Mouse (Mus musculus): ENCODE measurements around the gene Pnkp. TPM values are rescaled to one million over a fixed set of nuclear protein-coding genes. Genes with fewer than 3 reads are reported as not detected.

Pnkp gene
- polyA plus RNA-seq, 1 experiment from 2014 or later: 43.1 TPM

MicroRNA genes within 50 kb of the gene (microRNA counts, 519-probe panel; counts per million panel counts)
- 684 counts per million, percentile 72 among the panel's probes with 10 or more counts for microRNA mmu-miR-707

Small RNAs within 50 kb of the gene (microRNA-seq; reads per million reads assigned to microRNA genes)
- not detected for gene Mir707

Other genes starting within 250 kb of the Pnkp start
- 0.63 and 1.8 TPM in 2 replicates for gene Myh14, start 186.3 kb upstream of the Pnkp start, polyA plus RNA-seq (2016; fragmentation: Nextera tagmentation; extraction: Ambion mirVana)
- not detected in 2 replicates for gene Izumo2, start 148.4 kb upstream of the Pnkp start, polyA plus RNA-seq (2016; fragmentation: Nextera tagmentation; extraction: Ambion mirVana)
- gene Vrk3, start 108.7 kb upstream of the Pnkp start, polyA plus RNA-seq (2016; fragmentation: Nextera tagmentation; extraction: Ambion mirVana): 37.7 and 38.1 TPM in 2 replicates
- gene Zfp473, start 106.1 kb upstream of the Pnkp start, polyA plus RNA-seq (2016; fragmentation: Nextera tagmentation; extraction: Ambion mirVana): 2.6 and 3.1 TPM in 2 replicates
- gene Nup62, start 41.1 kb upstream of the Pnkp start, polyA plus RNA-seq (2016; fragmentation: Nextera tagmentation; extraction: Ambion mirVana): 174 and 181 TPM in 2 replicates
- gene Il4i1, start 40.8 kb upstream of the Pnkp start, polyA plus RNA-seq (2016; fragmentation: Nextera tagmentation; extraction: Ambion mirVana): 0.89 and 0.94 TPM in 2 replicates
- gene Atf5, start 40.5 kb upstream of the Pnkp start, polyA plus RNA-seq (2016; fragmentation: Nextera tagmentation; extraction: Ambion mirVana): 3.1 and 3.4 TPM in 2 replicates
- 96.4 and 99.6 TPM in 2 replicates for gene Akt1s1, start 8.1 kb upstream of the Pnkp start, polyA plus RNA-seq (2016; fragmentation: Nextera tagmentation; extraction: Ambion mirVana)
- 71.4 and 75.2 TPM in 2 replicates for gene Tbc1d17, start 8.1 kb upstream of the Pnkp start, polyA plus RNA-seq (2016; fragmentation: Nextera tagmentation; extraction: Ambion mirVana)
- gene Ptov1, start 12.6 kb downstream of the Pnkp start, polyA plus RNA-seq (2016; fragmentation: Nextera tagmentation; extraction: Ambion mirVana): 434 and 504 TPM in 2 replicates
- 140 and 145 TPM in 2 replicates for gene Med25, start 35.6 kb downstream of the Pnkp start, polyA plus RNA-seq (2016; fragmentation: Nextera tagmentation; extraction: Ambion mirVana)
- 14.8 and 20.0 TPM in 2 replicates for gene Fuz, start 38.9 kb downstream of the Pnkp start, polyA plus RNA-seq (2016; fragmentation: Nextera tagmentation; extraction: Ambion mirVana)
- gene Ap2a1, start 72.4 kb downstream of the Pnkp start, polyA plus RNA-seq (2016; fragmentation: Nextera tagmentation; extraction: Ambion mirVana): 78.7 and 85.3 TPM in 2 replicates
- 0.14 and 0.18 TPM in 2 replicates for gene Tsks, start 86.1 kb downstream of the Pnkp start, polyA plus RNA-seq (2016; fragmentation: Nextera tagmentation; extraction: Ambion mirVana)
- gene Cpt1c, start 117.7 kb downstream of the Pnkp start, polyA plus RNA-seq (2016; fragmentation: Nextera tagmentation; extraction: Ambion mirVana): 11.4 and 18.8 TPM in 2 replicates
- gene Prmt1, start 129.4 kb downstream of the Pnkp start, polyA plus RNA-seq (2016; fragmentation: Nextera tagmentation; extraction: Ambion mirVana): 979 and 1,027 TPM in 2 replicates
- 74.7 and 75.0 TPM in 2 replicates for gene Irf3, start 140.5 kb downstream of the Pnkp start, polyA plus RNA-seq (2016; fragmentation: Nextera tagmentation; extraction: Ambion mirVana)
- gene Bcl2l12, start 141.6 kb downstream of the Pnkp start, polyA plus RNA-seq (2016; fragmentation: Nextera tagmentation; extraction: Ambion mirVana): 89.7 and 92.2 TPM in 2 replicates
- gene Scaf1, start 159.2 kb downstream of the Pnkp start, polyA plus RNA-seq (2016; fragmentation: Nextera tagmentation; extraction: Ambion mirVana): 47.8 and 50.6 TPM in 2 replicates
- gene Rras, start 160.8 kb downstream of the Pnkp start, polyA plus RNA-seq (2016; fragmentation: Nextera tagmentation; extraction: Ambion mirVana): 15.6 and 18.3 TPM in 2 replicates
- 16.3 and 18.1 TPM in 2 replicates for gene Prr12, start 195.7 kb downstream of the Pnkp start, polyA plus RNA-seq (2016; fragmentation: Nextera tagmentation; extraction: Ambion mirVana)
- 80.4 and 81.2 TPM in 2 replicates for gene Nosip, start 205.3 kb downstream of the Pnkp start, polyA plus RNA-seq (2016; fragmentation: Nextera tagmentation; extraction: Ambion mirVana)
- gene Prrg2, start 205.5 kb downstream of the Pnkp start, polyA plus RNA-seq (2016; fragmentation: Nextera tagmentation; extraction: Ambion mirVana): 16.8 and 24.8 TPM in 2 replicates
- gene Rcn3, start 235.1 kb downstream of the Pnkp start, polyA plus RNA-seq (2016; fragmentation: Nextera tagmentation; extraction: Ambion mirVana): 175 and 210 TPM in 2 replicates
- 5.2 and 7.8 TPM in 2 replicates for gene Fcgrt, start 246.7 kb downstream of the Pnkp start, polyA plus RNA-seq (2016; fragmentation: Nextera tagmentation; extraction: Ambion mirVana)